In genomic region chrX:167195228-167195649, GRCm38 (mm10) we compare ENCODE assay signal across 22 mouse cellular contexts. TPM values are rescaled to one million over a fixed set of nuclear protein-coding genes. Genes with fewer than 3 reads are reported as not detected.
A peak's percentile ranks its signal among the peaks of the same experiment; 100 is the strongest.
DNase-seq lines count a peak whose midpoint lies in the region; ATAC-seq and TF ChIP-seq lines count a peak whose summit lies in the region.
"Had no signal": no experiment of that assay in that cellular context is flagged by ENCODE, and none has a peak within 500 bp of the region (broad histone marks: within the 10 kb centered on the region; RNA-seq: fewer than 3 reads in every experiment).

No protein-coding gene starts in this region.

- no peaks in the 10 kb centered on the region for H3K9me3 ChIP-seq in intestine, embryonic 14.5 days (ENCODE audit: control insufficient read depth, low read length)
- no peaks in the 10 kb centered on the region for H3K9me3 ChIP-seq in intestine, postnatal 0 days (ENCODE audit: control insufficient read depth)
- no peaks in the 10 kb centered on the region for H3K9me3 ChIP-seq in lung, postnatal 0 days (ENCODE audit: low read length)
- H3K9me3 ChIP-seq in hindbrain, embryonic 10.5 days, result no peaks in the 10 kb centered on the region
- H3K9me3 ChIP-seq in hindbrain, embryonic 12.5 days (replicated peaks), result no peaks in the 10 kb centered on the region
- no peaks in the 10 kb centered on the region for H3K9me3 ChIP-seq in midbrain, postnatal 0 days (ENCODE audit: low read length)
- H3K9me3 ChIP-seq: embryonic facial prominence, embryonic 10.5 days; forebrain, embryonic 13.5 days; limb, embryonic 10.5 days; midbrain, embryonic 10.5 days; neural tube, embryonic 13.5 days had no signal

- no peak for ATAC-seq in intestine, embryonic 14.5 days (replicated peaks; ENCODE audit: low FRiP score, low TSS enrichment, low read depth)
- no peak for ATAC-seq in intestine, postnatal 0 days
- 0 out of 2 replicates have a peak, but pooled peaks have one; percentile 45 for ATAC-seq in common myeloid progenitor, adult 5-6 weeks (replicated peaks; ENCODE audit: low read depth, poor library complexity, severe bottlenecking)
- peak; percentile 93 for ATAC-seq in lung, postnatal 0 days
- ATAC-seq in hindbrain, embryonic 12.5 days (ENCODE audit: low FRiP score), result no peak
- no peak for ATAC-seq in midbrain, postnatal 0 days (ENCODE audit: low FRiP score)
- ATAC-seq: forebrain, embryonic 13.5 days; inflammation-experienced regulatory T-cells, adult 6 months had no signal

- TF ChIP-seq CTCF in intestine, postnatal 0 days (IDR thresholded peaks at IDR 0.05; ENCODE audit: low read depth), result no peak
- no peak for TF ChIP-seq CTCF in lung, postnatal 0 days (IDR thresholded peaks at IDR 0.05)
- TF ChIP-seq CTCF in small intestine, adult 2 months (IDR thresholded peaks at IDR 0.05; ENCODE audit: extremely low read depth, insufficient read length, insufficient replicate concordance, low read depth, low read length), result no peak
- no peak for TF ChIP-seq CTCF in midbrain, postnatal 0 days (IDR thresholded peaks at IDR 0.05)

- no peak for TF ChIP-seq POLR2A in small intestine, adult 2 months (IDR thresholded peaks at IDR 0.05; ENCODE audit: low read depth, low read length)

- 31% methylated on average over 2 of the region's 2 CpGs for WGBS in intestine, embryonic 14.5 days
- WGBS in intestine, postnatal 0 days, result 32% methylated on average over 2 of the region's 2 CpGs
- 36% methylated on average over 2 of the region's 2 CpGs for WGBS in lung, postnatal 0 days
- WGBS in small intestine, adult 2 months, result 22% methylated on average over 2 of the region's 2 CpGs
- WGBS in hindbrain, embryonic 10.5 days, result 68% methylated on average over 2 of the region's 2 CpGs
- 68% methylated on average over 2 of the region's 2 CpGs for WGBS in hindbrain, embryonic 12.5 days
- WGBS in midbrain, postnatal 0 days, result 75% methylated on average over 2 of the region's 2 CpGs

- no peak for DNase-seq in intestine, embryonic 14.5 days (ENCODE audit: low spot score)
- DNase-seq in lung, postnatal 0 days (ENCODE audit: low spot score), result peak; percentile 76
- no peak for DNase-seq in hindbrain, embryonic 10.5 days (ENCODE audit: low spot score)
- DNase-seq in midbrain, postnatal 0 days (ENCODE audit: low spot score), result no peak
- DNase-seq: adrenal gland, adult 2 months; cerebellum, adult 11-12 months; cerebellum, postnatal 36 days; gastrocnemius, postnatal 36 days; heart, postnatal 36 days had no signal

- peak; percentile 72 for TF ChIP-seq EP300 in lung, postnatal 0 days (IDR thresholded peaks at IDR 0.05)

- peak overlapping the region; percentile 11; the same call in 1 of the 2 replicates for H3K27ac ChIP-seq in intestine, embryonic 14.5 days (ENCODE audit: low read depth)
- no peak overlapping the region for H3K27ac ChIP-seq in intestine, postnatal 0 days (ENCODE audit: low read depth, low read length)
- H3K27ac ChIP-seq in lung, postnatal 0 days (ENCODE audit: low read length), result peak overlapping the region; percentile 43; the same call in 1 of the 2 replicates
- peak overlapping the region; percentile 51; the same call in 1 of the 2 replicates for H3K27ac ChIP-seq in small intestine, adult 2 months (ENCODE audit: insufficient read depth, low read depth, low read length)
- no peak overlapping the region for H3K27ac ChIP-seq in hindbrain, embryonic 10.5 days
- no peak overlapping the region for H3K27ac ChIP-seq in hindbrain, embryonic 12.5 days
- H3K27ac ChIP-seq in midbrain, postnatal 0 days (ENCODE audit: low read depth, low read length), result no peak overlapping the region
- H3K27ac ChIP-seq: embryonic facial prominence, embryonic 10.5 days; forebrain, embryonic 13.5 days; limb, embryonic 10.5 days; liver, embryonic 14.5 days; midbrain, embryonic 10.5 days; neural tube, embryonic 13.5 days had no signal

- H3K36me3 ChIP-seq in intestine, embryonic 14.5 days (ENCODE audit: control insufficient read depth, insufficient read depth, low read length), result no peaks in the 10 kb centered on the region
- no peaks in the 10 kb centered on the region for H3K36me3 ChIP-seq in intestine, postnatal 0 days (ENCODE audit: control insufficient read depth, insufficient read depth)
- H3K36me3 ChIP-seq in lung, postnatal 0 days (ENCODE audit: insufficient read depth, low read length), result no peaks in the 10 kb centered on the region
- H3K36me3 ChIP-seq in small intestine, adult 2 months (ENCODE audit: control insufficient read depth, insufficient read depth, low read length), result no peaks in the 10 kb centered on the region
- no peaks in the 10 kb centered on the region for H3K36me3 ChIP-seq in hindbrain, embryonic 10.5 days
- H3K36me3 ChIP-seq in hindbrain, embryonic 12.5 days, result no peaks in the 10 kb centered on the region
- H3K36me3 ChIP-seq in midbrain, postnatal 0 days (ENCODE audit: insufficient read depth, low read length), result no peaks in the 10 kb centered on the region
- H3K36me3 ChIP-seq: embryonic facial prominence, embryonic 10.5 days; heart, embryonic 12.5 days; limb, embryonic 10.5 days; midbrain, embryonic 10.5 days; neural tube, embryonic 13.5 days had no signal

- no peak overlapping the region for H3K4me3 ChIP-seq in intestine, embryonic 14.5 days (ENCODE audit: low read depth, low read length)
- H3K4me3 ChIP-seq in intestine, postnatal 0 days (ENCODE audit: low read depth, low read length), result no peak overlapping the region
- no peak overlapping the region for H3K4me3 ChIP-seq in lung, postnatal 0 days (ENCODE audit: low read depth, low read length)
- no peak overlapping the region for H3K4me3 ChIP-seq in small intestine, adult 2 months (ENCODE audit: low read depth, low read length)
- H3K4me3 ChIP-seq in hindbrain, embryonic 10.5 days, result no peak overlapping the region
- no peak overlapping the region for H3K4me3 ChIP-seq in hindbrain, embryonic 12.5 days
- no peak overlapping the region for H3K4me3 ChIP-seq in midbrain, postnatal 0 days (ENCODE audit: low read depth, low read length)
- H3K4me3 ChIP-seq: embryonic facial prominence, embryonic 10.5 days; forebrain, embryonic 13.5 days; heart, embryonic 12.5 days; limb, embryonic 10.5 days; midbrain, embryonic 10.5 days; neural tube, embryonic 13.5 days had no signal

- no peaks in the 10 kb centered on the region; the same call in 1 of the 2 replicates for H3K27me3 ChIP-seq in intestine, embryonic 14.5 days (replicated peaks; ENCODE audit: control insufficient read depth, insufficient read depth, low read length)
- no peaks in the 10 kb centered on the region for H3K27me3 ChIP-seq in intestine, postnatal 0 days (replicated peaks; ENCODE audit: control insufficient read depth, insufficient read depth, low read length)
- H3K27me3 ChIP-seq in lung, postnatal 0 days (replicated peaks; ENCODE audit: insufficient read depth, low read length), result no peaks in the 10 kb centered on the region
- H3K27me3 ChIP-seq in small intestine, adult 2 months (ENCODE audit: control insufficient read depth, insufficient read depth, low read length), result no peaks in the 10 kb centered on the region
- H3K27me3 ChIP-seq in hindbrain, embryonic 10.5 days (ENCODE audit: insufficient read depth, poor library complexity, severe bottlenecking), result peaks cover 66% of the 10 kb centered on the region
- H3K27me3 ChIP-seq in hindbrain, embryonic 12.5 days, result peaks cover 22% of the 10 kb centered on the region
- H3K27me3 ChIP-seq in midbrain, postnatal 0 days (ENCODE audit: insufficient read depth, low read length), result no peaks in the 10 kb centered on the region; the same call in 1 of the 2 replicates
- H3K27me3 ChIP-seq: heart, embryonic 12.5 days had no signal

- no peak overlapping the region for H3K9ac ChIP-seq in intestine, embryonic 14.5 days (ENCODE audit: low read length)
- H3K9ac ChIP-seq in intestine, postnatal 0 days (ENCODE audit: low read depth, low read length), result no peak overlapping the region
- no peak overlapping the region for H3K9ac ChIP-seq in lung, postnatal 0 days (replicated peaks; ENCODE audit: low read depth)
- no peak overlapping the region for H3K9ac ChIP-seq in hindbrain, embryonic 12.5 days
- no peak overlapping the region for H3K9ac ChIP-seq in midbrain, postnatal 0 days (replicated peaks; ENCODE audit: low read length, poor library complexity, severe bottlenecking)
- H3K9ac ChIP-seq: forebrain, embryonic 13.5 days; heart, embryonic 12.5 days; liver, embryonic 14.5 days; neural tube, embryonic 13.5 days had no signal

- H3K4me1 ChIP-seq in intestine, embryonic 14.5 days (replicated peaks; ENCODE audit: control insufficient read depth, insufficient read depth, low read length), result no peaks in the 10 kb centered on the region
- H3K4me1 ChIP-seq in intestine, postnatal 0 days (replicated peaks; ENCODE audit: control insufficient read depth, insufficient read depth, low read length), result no peaks in the 10 kb centered on the region
- no peaks in the 10 kb centered on the region for H3K4me1 ChIP-seq in lung, postnatal 0 days (ENCODE audit: insufficient read depth, low read depth, low read length)
- no peaks in the 10 kb centered on the region for H3K4me1 ChIP-seq in small intestine, adult 2 months (ENCODE audit: control insufficient read depth, insufficient read depth, insufficient read length, low read length)
- no peaks in the 10 kb centered on the region for H3K4me1 ChIP-seq in hindbrain, embryonic 10.5 days (replicated peaks)
- H3K4me1 ChIP-seq in hindbrain, embryonic 12.5 days, result no peaks in the 10 kb centered on the region
- H3K4me1 ChIP-seq in midbrain, postnatal 0 days (ENCODE audit: insufficient read depth, low read length), result no peaks in the 10 kb centered on the region
- H3K4me1 ChIP-seq: embryonic facial prominence, embryonic 10.5 days; forebrain, embryonic 13.5 days; heart, embryonic 12.5 days; limb, embryonic 10.5 days; midbrain, embryonic 10.5 days; neural tube, embryonic 13.5 days had no signal

- H3K4me2 ChIP-seq in intestine, embryonic 14.5 days (ENCODE audit: low read length), result no peak overlapping the region
- no peak overlapping the region for H3K4me2 ChIP-seq in intestine, postnatal 0 days (replicated peaks; ENCODE audit: low read depth)
- H3K4me2 ChIP-seq in lung, postnatal 0 days (replicated peaks; ENCODE audit: low read depth, low read length), result no peak overlapping the region
- no peak overlapping the region for H3K4me2 ChIP-seq in hindbrain, embryonic 12.5 days (replicated peaks)
- H3K4me2 ChIP-seq in midbrain, postnatal 0 days (ENCODE audit: low read depth, low read length, poor library complexity, severe bottlenecking), result no peak overlapping the region
- H3K4me2 ChIP-seq: forebrain, embryonic 13.5 days; heart, embryonic 12.5 days; neural tube, embryonic 13.5 days had no signal

RNA-seq across cellular contexts. Expression of gene Tmsb4x, which starts 13.9 kb away (rescaled TPM):
- 3,370 and 3,374 TPM in 2 replicates for polyA plus RNA-seq in intestine, embryonic 14.5 days (2014; fragmentation: Nextera tagmentation; extraction: Ambion mirVana)
- polyA plus RNA-seq in intestine, postnatal 0 days (2015; fragmentation: Nextera tagmentation; extraction: Ambion mirVana), result 4,093 and 4,486 TPM in 2 replicates
- total RNA-seq in common myeloid progenitor, adult 5-6 weeks (2017), result 1,342 and 1,379 TPM in 2 replicates
- 7,609 and 7,998 TPM in 2 replicates for polyA plus RNA-seq in lung, postnatal 0 days (2015; fragmentation: Nextera tagmentation; extraction: Ambion mirVana)
- 44.6 and 57.7 TPM in 2 replicates for polyA plus RNA-seq in small intestine, adult 2 months (2012; rRNA removed)
- polyA plus RNA-seq in hindbrain, embryonic 10.5 days (2016; fragmentation: Nextera tagmentation; extraction: Ambion mirVana), result 4,143 and 5,498 TPM in 2 replicates
- 5,703 and 6,080 TPM in 2 replicates for polyA plus RNA-seq in hindbrain, embryonic 12.5 days (2016; fragmentation: Nextera tagmentation; extraction: Ambion mirVana)
- total RNA-seq in midbrain, postnatal 0 days (2014; rRNA removed), result 1,032 and 1,416 TPM in 2 replicates
- 4,228 and 4,382 TPM in 2 replicates for polyA plus RNA-seq in midbrain, postnatal 0 days (2015; fragmentation: Nextera tagmentation; extraction: Ambion mirVana)
- total RNA-seq: MEL had no signal

Comparison
In these comparisons a context has a peak if more than half of its experiments do, and no peak if none do; other contexts are left out.
1. H3K27ac ChIP-seq: peak in intestine, embryonic 14.5 days (single experiment), lung, postnatal 0 days (single experiment) and small intestine, adult 2 months (single experiment); none in intestine, postnatal 0 days (single experiment), hindbrain, embryonic 10.5 days (single experiment), hindbrain, embryonic 12.5 days (single experiment) and midbrain, postnatal 0 days (single experiment).
2. ATAC-seq: peak in common myeloid progenitor, adult 5-6 weeks (single experiment) and lung, postnatal 0 days (single experiment); none in intestine, embryonic 14.5 days (single experiment), intestine, postnatal 0 days (single experiment), hindbrain, embryonic 12.5 days (single experiment) and midbrain, postnatal 0 days (single experiment).
3. RNA of gene Tmsb4x, which starts 13.9 kb away (polyA plus RNA-seq): 7,609 to 7,998 TPM in lung, postnatal 0 days, 5,703 to 6,080 TPM in hindbrain, embryonic 12.5 days, 4,143 to 5,498 TPM in hindbrain, embryonic 10.5 days, 4,093 to 4,486 TPM in intestine, postnatal 0 days, 4,228 to 4,382 TPM in midbrain, postnatal 0 days and 3,370 to 3,374 TPM in intestine, embryonic 14.5 days; 44.6 to 57.7 TPM in small intestine, adult 2 months; every median in the first group is over 10 times any median in the second.